ENCODE assay signal across 30 mouse cellular contexts in genomic region chr10:56474951-56475350, GRCm38 (mm10).
A peak's percentile ranks its signal among the peaks of the same experiment; 100 is the strongest.
DNase-seq lines count a peak whose midpoint lies in the region; ATAC-seq and TF ChIP-seq lines count a peak whose summit lies in the region.
"Had no signal": no experiment of that assay in that cellular context is flagged by ENCODE, and none has a peak within 500 bp of the region (broad histone marks: within the 10 kb centered on the region; RNA-seq: fewer than 3 reads in every experiment).

No protein-coding gene starts in this region.

- no peak overlapping the region for H3K27ac ChIP-seq in kidney, embryonic 15.5 days
- H3K27ac ChIP-seq in small intestine, adult 2 months (ENCODE audit: insufficient read depth, low read depth, low read length): 0 out of 2 replicates have a peak overlapping the region, but pooled peaks have one; percentile 16
- H3K27ac ChIP-seq in thymus, adult 2 months (ENCODE audit: control insufficient read depth, insufficient read depth, low read length): no peak overlapping the region
- H3K27ac ChIP-seq: embryonic facial prominence, embryonic 10.5 days; embryonic facial prominence, embryonic 13.5 days; forebrain, embryonic 12.5 days; forebrain, embryonic 15.5 days; heart, embryonic 15.5 days; hindbrain, embryonic 14.5 days; hindbrain, postnatal 0 days had no signal

- no peak for TF ChIP-seq CTCF in small intestine, adult 2 months (IDR thresholded peaks at IDR 0.05; ENCODE audit: extremely low read depth, insufficient read length, insufficient replicate concordance, low read depth, low read length)
- TF ChIP-seq CTCF in thymus, adult 2 months (IDR thresholded peaks at IDR 0.05; ENCODE audit: borderline replicate concordance, control insufficient read depth, extremely low read depth, insufficient read depth, low read length, poor library complexity): no peak

- H3K36me3 ChIP-seq in kidney, embryonic 15.5 days: no peaks in the 10 kb centered on the region
- H3K36me3 ChIP-seq in small intestine, adult 2 months (ENCODE audit: control insufficient read depth, insufficient read depth, low read length): no peaks in the 10 kb centered on the region
- no peaks in the 10 kb centered on the region for H3K36me3 ChIP-seq in thymus, adult 2 months (ENCODE audit: control insufficient read depth, insufficient read depth, low read length)
- H3K36me3 ChIP-seq: embryonic facial prominence, embryonic 10.5 days; embryonic facial prominence, embryonic 13.5 days; forebrain, embryonic 12.5 days; forebrain, embryonic 15.5 days; G1E; heart, embryonic 12.5 days; heart, embryonic 15.5 days had no signal

- H3K4me2 ChIP-seq in kidney, embryonic 15.5 days: no peak overlapping the region
- H3K4me2 ChIP-seq: embryonic facial prominence, embryonic 13.5 days; forebrain, embryonic 12.5 days; forebrain, embryonic 15.5 days; heart, embryonic 12.5 days; heart, embryonic 15.5 days; hindbrain, embryonic 14.5 days had no signal

- H3K27me3 ChIP-seq in kidney, embryonic 15.5 days: no peaks in the 10 kb centered on the region
- no peaks in the 10 kb centered on the region for H3K27me3 ChIP-seq in small intestine, adult 2 months (ENCODE audit: control insufficient read depth, insufficient read depth, low read length)
- H3K27me3 ChIP-seq in thymus, adult 2 months (ENCODE audit: control insufficient read depth, insufficient read depth, low read length): no peaks in the 10 kb centered on the region
- H3K27me3 ChIP-seq: CH12.LX; embryonic facial prominence, embryonic 13.5 days; forebrain, embryonic 12.5 days; forebrain, embryonic 15.5 days; heart, embryonic 12.5 days; heart, embryonic 15.5 days; Patski had no signal

- DNase-seq in kidney, postnatal 14 days: no peak
- DNase-seq in layer of hippocampus, adult 11-12 months (ENCODE audit: low spot score): peak; percentile 16
- DNase-seq in layer of hippocampus, adult 9-10 months (ENCODE audit: low spot score): no peak
- peak; percentile 17 for DNase-seq in layer of hippocampus, adult 9-11 months
- no peak for DNase-seq in layer of hippocampus, postnatal 14 days (ENCODE audit: low spot score in 2 of 2)
- DNase-seq in thymus, adult 2 months: no peak
- DNase-seq: adrenal gland, postnatal 10 days; adrenal gland, postnatal 36 days; B cell, adult 2 months; cerebellum, adult 11 months; cerebellum, adult 2 months; cerebellum, adult 9-11 months; cerebellum, postnatal 25 days; gastrocnemius, postnatal 14 days; heart, postnatal 10 days; heart, postnatal 36 days had no signal

- no peaks in the 10 kb centered on the region; the same call in 1 of the 2 replicates for H3K4me1 ChIP-seq in kidney, embryonic 15.5 days
- no peaks in the 10 kb centered on the region for H3K4me1 ChIP-seq in small intestine, adult 2 months (ENCODE audit: control insufficient read depth, insufficient read depth, insufficient read length, low read length)
- no peaks in the 10 kb centered on the region for H3K4me1 ChIP-seq in thymus, adult 2 months (replicated peaks; ENCODE audit: control insufficient read depth, insufficient read depth, low read length)
- H3K4me1 ChIP-seq: embryonic facial prominence, embryonic 10.5 days; forebrain, embryonic 12.5 days; forebrain, embryonic 15.5 days; heart, embryonic 12.5 days; heart, embryonic 15.5 days had no signal

- 44% methylated on average over 6 of the region's 6 CpGs for WGBS in kidney, embryonic 15.5 days
- WGBS in small intestine, adult 2 months: 87% methylated on average over 6 of the region's 6 CpGs
- 95% methylated on average over 6 of the region's 6 CpGs for WGBS in thymus, adult 2 months

- H3K4me3 ChIP-seq in kidney, embryonic 15.5 days (replicated peaks): no peak overlapping the region
- no peak overlapping the region for H3K4me3 ChIP-seq in small intestine, adult 2 months (ENCODE audit: low read depth, low read length)
- H3K4me3 ChIP-seq in thymus, adult 2 months (ENCODE audit: control insufficient read depth, insufficient read depth, low read length): no peak overlapping the region
- H3K4me3 ChIP-seq: embryonic facial prominence, embryonic 10.5 days; embryonic facial prominence, embryonic 13.5 days; erythroblast, embryonic 14.5 days; forebrain, embryonic 12.5 days; forebrain, embryonic 15.5 days; heart, embryonic 12.5 days; heart, embryonic 15.5 days had no signal

- H3K9ac ChIP-seq in kidney, embryonic 15.5 days: no peak overlapping the region
- H3K9ac ChIP-seq: embryonic facial prominence, embryonic 13.5 days; forebrain, embryonic 12.5 days; forebrain, embryonic 15.5 days; heart, embryonic 12.5 days; heart, embryonic 15.5 days; hindbrain, embryonic 14.5 days had no signal

- no peak for TF ChIP-seq POLR2A in small intestine, adult 2 months (IDR thresholded peaks at IDR 0.05; ENCODE audit: low read depth, low read length)
- TF ChIP-seq POLR2A in thymus, adult 2 months (IDR thresholded peaks at IDR 0.05; ENCODE audit: control insufficient read depth, extremely low read depth, insufficient read depth, low read length, poor library complexity): no peak

- H3K9me3 ChIP-seq in kidney, embryonic 15.5 days (replicated peaks): no peaks in the 10 kb centered on the region
- H3K9me3 ChIP-seq: embryonic facial prominence, embryonic 10.5 days; embryonic facial prominence, embryonic 13.5 days; forebrain, embryonic 12.5 days; forebrain, embryonic 15.5 days; heart, embryonic 12.5 days; heart, embryonic 15.5 days had no signal

- peak; percentile 54; the same call in 1 of the 2 replicates for ATAC-seq in kidney, embryonic 15.5 days (replicated peaks; ENCODE audit: low FRiP score)
- ATAC-seq: forebrain, embryonic 15.5 days; hindbrain, postnatal 0 days; Patski had no signal

Comparison
In these comparisons a context has a peak if more than half of its experiments do, and no peak if none do; other contexts are left out.
1. DNase-seq: peak in layer of hippocampus, adult 11-12 months (single experiment) and layer of hippocampus, adult 9-11 months (single experiment); none in kidney, postnatal 14 days (single experiment), layer of hippocampus, adult 9-10 months (single experiment), layer of hippocampus, postnatal 14 days (0 of 2) and thymus, adult 2 months (single experiment).